Mouse (Mus musculus) 3T3-L1 (cell line): ENCODE measurements around the gene Gfi1.

Experiments used
- DNase-seq: peaks from one replicate; pipeline ENCODE4 v3.0.0-alpha.2; 2015; ENCODE audit warnings: low read depth, low spot score

The Gfi1 gene

DNA sequence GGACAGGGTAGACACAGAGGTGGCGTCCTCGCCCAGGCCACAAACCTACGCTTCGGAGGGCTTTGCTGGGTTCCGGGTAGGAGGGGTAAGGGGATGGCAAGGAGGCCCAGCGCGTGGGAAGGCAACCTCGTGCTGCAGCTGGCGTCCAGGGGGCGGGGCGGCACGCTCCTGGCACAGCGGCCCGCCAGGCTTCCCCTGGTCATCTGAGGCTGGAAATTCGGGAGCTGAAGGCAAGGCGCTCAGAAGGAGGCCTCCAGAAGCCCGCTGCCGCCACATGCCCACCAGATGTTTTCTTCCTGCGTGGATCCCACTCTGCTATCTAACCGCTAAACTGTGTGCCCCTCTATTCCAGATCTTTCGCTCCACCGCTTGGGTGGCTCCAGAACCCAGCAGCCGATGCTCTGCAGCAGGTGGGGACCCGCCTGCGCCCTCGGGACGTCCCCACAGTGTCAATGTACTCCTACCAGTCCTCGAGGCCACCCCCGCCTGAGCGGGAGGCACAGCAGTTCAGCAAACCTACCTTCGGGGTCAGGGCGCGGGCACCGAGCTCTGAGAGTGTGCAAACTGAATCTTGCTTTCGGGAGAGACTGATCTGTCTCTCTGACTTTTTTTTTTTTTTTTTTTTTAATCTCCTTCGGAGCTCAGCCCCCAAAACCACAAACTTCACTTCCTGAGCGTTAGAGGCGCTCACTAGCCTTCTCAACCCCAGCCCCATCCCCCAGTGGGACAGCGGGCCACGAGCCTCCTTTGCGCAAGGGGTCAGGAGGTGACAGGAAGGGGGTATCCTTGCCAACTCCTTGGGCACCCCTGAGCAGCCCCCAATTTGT, at the start of gene Gfi1:
TSS of gene Gfi1 (minus strand) at position 602 of the 827 bp plus-strand sequence.
- DNase-seq, result no peak

DNA sequence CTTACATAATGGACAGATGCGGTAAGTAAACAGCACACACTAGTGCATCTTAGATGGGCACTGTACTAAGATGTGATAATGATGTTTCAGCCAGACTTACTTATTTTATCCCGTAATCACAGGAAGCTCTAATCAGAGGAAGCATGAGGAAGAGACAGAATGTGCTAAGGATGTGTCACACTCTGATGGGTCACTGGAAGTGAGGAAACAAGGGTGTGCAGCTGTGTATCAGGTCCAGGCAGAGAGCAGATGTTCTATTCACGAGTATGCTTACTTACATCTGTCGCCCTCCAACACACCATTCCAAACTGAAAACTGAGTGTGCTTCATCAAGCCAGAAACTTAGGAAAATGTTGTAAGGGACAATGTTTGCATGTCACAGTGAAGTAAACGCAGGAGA, 46.2 kb upstream of the Gfi1 start:
- DNase-seq, result no peak

DNA sequence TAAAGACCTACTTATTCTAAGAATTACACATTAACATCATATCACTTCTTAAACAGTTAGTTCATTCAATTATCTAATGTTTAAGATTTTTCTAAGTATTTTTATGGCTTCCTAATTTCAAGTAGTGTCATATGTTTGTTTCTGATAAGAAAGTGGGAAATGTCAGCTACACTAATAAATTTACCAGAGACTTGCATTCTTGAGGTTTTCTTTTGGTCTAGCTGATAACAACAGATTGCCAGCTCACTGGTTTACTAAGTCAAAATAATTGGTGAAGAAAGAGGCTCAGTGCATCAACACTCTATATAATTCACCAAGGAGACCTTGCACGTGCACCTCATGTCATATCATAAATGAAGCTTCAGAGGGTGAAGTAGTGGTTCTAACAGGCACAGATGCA, 42.4 kb upstream of the Gfi1 start:
- no peak for DNase-seq

DNA sequence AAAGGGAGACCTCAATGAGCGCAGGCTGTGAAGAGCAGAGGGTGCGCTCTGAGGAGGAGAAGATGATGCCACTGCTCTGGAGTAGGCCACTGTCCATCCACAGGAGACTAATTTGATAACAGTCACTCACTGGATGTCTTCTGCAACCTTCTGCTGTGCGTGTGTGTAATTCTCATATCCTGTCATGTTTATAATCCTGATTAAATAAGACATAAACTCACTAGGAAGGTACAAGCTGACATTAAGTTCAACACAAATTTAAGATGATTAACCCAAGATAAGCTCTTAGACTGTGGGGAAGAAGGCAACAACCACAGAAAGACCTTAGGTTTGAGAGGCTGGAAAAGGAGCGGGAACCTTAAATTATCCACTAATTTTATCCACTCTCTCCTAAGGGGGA, 40.1 kb upstream of the Gfi1 start:
- no peak for DNase-seq

DNA sequence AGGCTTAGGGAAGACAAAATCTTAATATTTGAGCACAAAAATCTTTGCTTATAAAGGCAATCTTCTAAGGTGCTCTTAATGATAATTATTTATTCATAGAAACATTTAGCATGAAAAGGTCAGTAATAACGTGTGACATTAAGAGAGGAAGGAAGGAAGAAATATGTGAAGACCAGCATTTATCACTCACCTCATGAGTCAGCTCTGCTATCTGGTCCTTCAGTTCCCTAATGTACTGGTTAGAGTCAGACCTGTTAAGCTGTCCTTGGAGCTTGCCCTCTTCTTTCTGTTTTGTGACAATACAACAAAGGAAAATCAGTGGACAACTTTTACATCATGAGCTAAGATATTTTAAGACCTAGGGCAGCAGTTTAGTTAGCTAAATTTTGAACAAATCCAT, 38.6 kb upstream of the Gfi1 start:
- DNase-seq, result no peak

DNA sequence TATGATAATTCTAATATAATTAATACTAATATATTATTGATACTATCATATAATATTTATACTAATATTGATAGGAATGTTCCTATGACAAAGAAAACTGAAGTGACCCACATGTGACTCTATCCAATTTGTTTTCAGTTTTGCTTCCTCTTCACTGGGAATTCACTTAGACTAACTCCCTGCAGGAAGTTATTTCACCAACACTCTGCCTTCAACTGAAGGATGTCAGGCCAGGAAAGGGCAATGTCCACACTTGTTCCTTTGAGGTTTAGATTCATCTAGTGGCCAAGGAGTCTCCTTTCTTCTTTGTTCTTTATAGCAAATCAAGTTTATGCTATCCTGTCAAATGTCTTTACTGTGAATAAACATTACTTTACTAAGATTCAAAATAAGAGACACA, 37.8 kb upstream of the Gfi1 start:
- DNase-seq, result no peak

DNA sequence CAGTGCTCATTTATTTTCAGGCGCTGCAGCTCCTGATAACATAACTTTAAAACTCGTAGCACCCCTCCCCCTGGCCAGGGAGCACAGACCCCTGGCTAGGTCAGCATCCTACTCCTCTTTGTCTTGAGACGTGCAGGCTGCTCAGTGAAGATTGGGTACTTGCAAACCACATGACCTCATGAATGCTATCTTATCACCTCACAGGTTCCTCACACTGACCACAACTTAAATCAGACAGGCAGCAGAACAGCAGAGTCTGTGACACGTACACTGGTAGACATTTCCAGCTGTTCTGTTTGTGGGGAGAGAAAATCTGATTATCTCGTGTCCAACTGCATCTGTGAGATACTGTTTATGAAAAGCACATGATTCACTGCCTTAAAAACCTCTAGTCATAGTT, 33.3 kb upstream of the Gfi1 start:
- no peak for DNase-seq

DNA sequence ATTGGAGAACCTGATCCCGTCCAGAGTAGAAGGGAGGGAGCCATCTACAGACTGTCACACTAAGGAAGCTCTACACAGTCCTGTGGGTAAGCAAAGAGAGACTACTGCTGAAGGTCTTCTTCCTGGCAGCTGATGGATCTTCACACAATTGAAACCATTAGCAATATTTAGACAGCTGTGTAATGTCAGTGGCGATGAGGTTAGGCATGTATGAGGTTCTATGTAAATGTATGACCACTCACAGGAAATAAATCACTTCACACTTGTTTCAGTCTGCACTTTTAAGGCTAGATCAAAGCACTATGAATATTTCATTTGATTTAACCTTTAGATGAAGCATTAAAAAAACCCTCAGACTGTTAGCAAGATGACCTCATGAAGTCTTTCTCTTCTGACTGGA, 30.2 kb upstream of the Gfi1 start:
- DNase-seq, result no peak

DNA sequence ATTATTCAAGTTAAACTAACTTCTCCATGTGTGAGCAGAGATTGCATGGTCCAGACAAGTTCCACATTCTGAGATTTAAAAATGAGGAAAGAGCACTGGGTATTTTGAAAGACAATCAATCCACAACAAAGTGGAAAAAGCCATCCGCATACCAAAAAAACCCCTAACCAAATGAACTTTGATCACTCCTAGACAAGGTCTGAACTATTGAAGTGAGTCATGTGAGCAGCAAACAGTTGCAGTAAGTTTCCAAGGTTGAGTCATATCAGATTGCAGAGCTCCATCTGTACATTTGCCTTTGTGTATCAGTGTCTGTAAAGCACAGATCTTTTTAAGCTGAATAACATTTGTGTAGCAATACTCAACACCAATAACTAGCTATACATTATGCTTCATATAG, 28.9 kb upstream of the Gfi1 start:
- DNase-seq, result peak; percentile 77

DNA sequence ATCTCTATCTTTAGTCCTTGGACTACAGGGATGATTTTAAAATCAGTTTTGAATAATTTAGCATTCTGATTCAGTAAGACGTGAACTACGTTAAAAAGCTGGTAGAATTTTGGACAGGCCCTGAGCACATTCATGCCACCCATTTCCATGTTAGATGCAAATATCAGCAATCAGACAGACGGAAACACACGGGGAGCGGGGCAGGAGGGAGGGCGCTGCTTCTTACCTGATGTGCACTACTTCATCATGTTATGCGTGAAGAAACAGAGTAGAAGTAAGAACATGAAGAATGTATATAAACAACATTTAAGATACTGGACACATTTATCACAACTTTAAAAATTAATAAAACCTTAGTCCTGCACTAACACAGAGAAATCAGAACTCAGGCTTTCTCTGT, 27.8 kb upstream of the Gfi1 start:
- no peak for DNase-seq

DNA sequence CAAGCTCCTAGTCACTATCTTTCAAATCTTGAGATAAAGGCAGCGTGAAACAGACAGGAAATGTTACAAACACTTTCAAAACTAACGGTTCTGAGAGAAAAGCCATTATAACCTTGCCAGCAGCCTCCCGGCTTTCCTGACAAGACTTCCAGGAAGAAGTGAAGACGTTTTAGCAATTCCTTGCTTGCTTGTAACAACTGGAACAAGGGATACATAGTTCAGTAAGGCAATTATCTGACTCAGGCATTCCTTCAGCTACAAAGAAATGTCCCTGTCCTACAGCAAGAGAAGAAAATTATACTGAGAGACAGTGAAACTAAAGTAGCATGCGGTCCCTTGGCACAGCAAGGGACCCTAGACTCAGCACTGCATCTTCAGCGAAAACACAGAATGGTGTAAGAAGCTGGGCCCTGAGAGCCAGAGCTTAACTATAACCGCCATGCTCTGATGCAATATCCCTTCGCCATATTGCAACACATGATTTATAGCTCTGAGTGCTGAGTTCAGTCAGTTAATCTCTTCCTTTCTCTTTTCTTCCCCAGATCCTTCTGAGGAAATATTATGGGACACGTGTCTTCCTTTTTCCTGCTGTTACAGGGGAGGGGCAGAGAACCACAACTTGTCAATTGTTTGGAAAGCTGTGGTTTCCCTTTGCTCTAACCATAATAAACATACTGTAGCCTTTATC, 23.5 kb upstream of the Gfi1 start:
- peak; percentile 92 for DNase-seq

DNA sequence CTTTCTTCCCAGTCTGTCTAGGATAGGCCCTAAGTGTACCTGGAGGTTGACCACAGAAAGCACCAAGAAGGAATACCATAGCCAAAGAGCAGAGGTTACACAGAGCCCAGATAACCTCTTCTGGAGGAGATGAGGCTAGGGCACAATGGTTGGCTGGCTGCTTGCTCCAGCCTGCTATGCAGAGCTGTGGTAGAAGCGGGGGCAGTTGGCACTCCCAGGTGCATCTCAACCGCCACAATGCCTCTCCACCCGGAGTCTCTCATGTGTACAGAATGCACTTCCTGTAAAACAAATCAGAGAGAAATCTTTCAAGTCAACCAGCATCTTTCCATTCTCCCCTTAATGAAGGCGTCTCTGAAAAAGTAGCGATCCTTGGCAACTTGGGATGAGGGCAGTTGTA, 13.2 kb upstream of the Gfi1 start:
- no peak for DNase-seq

DNA sequence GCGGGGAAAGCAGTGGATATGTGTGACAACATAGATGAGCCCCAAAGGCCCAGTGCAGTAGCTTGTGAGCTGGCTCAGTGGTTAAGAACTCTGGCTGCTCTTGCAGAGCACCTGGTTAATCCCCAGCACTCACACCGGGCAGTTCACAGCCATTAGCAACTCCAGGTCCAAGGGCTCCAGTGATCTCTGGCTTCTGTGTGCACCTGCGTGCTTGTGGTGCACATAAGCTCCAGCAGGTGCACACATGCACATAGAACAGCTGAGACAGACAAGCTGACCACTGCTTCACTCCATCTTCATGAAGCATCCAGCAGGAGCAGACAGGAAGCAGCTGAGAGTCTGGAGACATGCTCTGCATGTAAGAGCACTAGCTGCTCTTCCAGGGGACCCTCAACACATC, 12.5 kb upstream of the Gfi1 start:
- no peak for DNase-seq

DNA sequence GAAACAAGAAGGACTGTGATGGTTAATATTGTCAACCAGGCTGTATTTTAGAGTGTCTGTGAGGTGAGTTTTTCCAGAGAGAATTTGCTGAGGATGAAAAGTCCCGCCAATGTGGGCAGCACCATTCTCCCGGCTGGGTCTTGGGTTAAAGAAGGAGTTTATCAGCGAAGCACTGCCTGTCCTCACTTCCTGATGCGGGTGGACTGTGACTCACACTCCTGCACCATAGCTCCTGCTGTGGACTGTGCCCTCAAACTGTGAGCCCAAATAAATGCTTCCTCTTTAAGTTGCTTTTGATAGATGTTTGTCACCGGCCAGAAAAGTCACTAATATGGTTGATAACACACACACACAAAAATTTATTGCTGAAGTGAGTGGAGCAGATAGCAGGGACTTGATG, 10.3 kb upstream of the Gfi1 start:
- DNase-seq, result no peak

DNA sequence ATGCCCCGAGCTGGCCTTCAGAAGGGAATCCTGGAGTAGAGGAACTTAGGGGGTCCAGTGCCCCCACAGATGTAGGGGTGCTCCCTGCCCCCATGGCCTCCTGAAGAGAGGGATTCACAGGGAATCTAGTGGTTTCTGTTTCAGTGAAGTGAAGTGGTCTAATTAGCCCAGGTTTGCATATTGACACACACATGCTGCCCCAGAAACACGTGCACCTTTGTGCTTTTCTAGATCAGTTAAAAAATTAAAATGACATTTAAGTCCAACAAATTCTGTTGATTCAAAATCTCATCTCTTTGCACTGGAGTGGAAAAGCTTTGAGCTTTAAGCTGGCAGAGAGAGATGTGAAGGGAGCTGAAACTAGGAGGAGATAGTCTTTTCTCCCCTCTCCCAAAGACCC, 6.0 kb upstream of the Gfi1 start:
- no peak for DNase-seq

DNA sequence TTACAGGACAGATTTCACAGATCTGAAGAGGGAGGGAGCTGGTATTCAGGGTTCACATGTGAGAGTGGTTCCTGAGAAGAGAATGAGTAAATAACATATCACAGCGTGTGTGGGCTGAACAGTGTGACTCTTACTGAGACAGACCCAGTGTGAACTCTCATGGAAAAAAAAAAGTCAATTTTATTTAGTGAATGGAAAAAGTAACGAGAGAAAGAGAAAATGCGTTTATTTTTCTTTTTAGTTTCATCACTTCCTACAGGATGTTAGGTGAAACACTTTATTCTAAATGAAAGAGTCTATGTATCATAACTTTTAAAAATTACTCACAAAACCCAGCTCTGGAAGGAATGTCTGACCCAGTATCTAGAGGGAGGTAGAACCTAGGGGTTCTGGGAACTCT, 5.6 kb upstream of the Gfi1 start:
- no peak for DNase-seq

DNA sequence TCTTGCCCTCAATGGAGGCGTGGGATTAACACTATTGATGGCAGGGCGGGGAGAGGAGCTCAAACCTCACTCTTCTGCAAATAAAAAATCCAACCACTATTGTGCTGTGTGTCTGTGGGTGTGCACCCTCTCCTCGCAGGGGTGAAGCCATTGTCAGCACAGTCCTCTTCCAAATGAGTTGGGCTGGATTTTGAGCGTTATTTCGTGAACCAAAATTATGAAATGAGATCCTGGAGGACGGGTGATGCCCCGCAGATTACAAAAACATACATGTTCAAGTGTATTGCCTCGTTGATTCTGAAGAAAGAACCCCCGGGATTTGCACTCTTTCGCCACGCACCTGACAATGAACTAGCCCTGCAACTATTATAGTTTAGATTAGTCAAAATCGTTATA, 1.2 kb upstream of the Gfi1 start:
- DNase-seq, result no peak

DNA sequence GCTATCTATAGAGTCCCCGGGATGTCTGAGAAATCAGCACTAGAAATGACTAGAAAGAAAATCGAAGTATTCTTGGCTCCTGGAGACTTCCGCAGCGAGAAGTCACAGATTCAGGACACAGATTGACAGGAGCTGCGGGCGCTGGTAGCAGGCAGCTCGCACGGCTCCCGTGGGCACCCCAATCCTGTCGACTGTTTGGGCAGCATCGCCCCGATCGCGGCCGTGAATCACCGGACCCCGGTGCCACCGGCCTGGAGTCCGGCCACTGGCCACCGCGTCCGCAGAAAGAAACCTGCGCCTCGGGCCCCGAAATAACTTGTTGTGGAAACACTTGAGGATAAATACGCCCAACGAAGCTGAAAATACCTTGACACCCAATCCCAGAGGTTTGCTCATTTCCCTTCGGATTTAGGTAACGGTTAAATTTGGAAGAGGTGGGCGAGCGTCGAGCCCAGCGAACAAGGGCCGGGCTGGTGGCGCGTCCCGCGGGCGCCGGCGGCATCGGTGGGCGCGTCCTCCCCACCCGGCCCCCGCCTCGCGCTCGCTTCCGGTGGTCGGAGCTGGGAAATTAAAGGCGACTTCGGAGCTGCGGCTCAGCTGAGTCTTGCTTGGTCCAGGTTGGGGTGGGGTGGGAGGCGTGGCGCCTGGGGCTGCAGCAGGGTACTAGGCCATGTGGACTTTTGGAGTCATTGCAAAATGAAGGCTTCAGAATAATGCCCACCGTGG, 608 bp upstream of the Gfi1 start:
- no peak for DNase-seq

DNA sequence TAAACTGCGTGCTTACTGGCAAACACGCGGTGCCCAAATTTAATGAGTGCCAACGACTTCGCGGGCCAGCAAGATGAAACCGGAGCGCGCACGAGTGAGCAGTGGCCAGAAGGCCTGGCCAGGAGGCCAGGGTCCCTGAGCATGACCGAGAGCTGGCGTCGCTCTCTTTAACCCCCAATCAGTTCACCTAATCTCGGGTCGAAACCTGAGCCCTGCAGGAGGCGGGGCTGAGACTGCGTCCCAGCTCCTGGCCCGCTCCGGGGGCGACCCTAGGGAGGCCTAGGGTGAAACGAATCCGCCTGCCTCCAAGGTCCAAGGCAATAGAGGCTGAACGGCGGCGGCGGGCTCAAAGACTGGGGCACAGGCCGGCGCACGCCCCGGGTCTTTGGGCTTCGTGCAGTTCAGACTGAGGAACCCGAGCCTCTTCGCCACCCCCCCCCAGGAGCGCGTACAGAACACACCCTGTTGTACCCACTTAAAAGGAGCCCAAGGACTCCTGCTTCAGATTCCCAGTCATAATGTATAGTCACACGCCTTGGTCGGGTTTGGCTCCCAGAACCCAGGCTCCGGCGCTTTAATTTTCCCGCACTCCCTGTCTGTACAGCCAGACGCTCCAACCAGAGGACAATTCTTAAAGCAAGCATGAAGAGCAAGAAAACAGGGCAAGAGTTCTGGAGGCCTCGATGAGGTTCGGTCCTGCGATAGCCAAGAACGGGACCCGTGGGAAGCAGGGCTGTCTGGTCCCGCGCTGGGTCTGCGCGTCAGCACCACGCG, 988 bp downstream of the Gfi1 start:
- no peak for DNase-seq

DNA sequence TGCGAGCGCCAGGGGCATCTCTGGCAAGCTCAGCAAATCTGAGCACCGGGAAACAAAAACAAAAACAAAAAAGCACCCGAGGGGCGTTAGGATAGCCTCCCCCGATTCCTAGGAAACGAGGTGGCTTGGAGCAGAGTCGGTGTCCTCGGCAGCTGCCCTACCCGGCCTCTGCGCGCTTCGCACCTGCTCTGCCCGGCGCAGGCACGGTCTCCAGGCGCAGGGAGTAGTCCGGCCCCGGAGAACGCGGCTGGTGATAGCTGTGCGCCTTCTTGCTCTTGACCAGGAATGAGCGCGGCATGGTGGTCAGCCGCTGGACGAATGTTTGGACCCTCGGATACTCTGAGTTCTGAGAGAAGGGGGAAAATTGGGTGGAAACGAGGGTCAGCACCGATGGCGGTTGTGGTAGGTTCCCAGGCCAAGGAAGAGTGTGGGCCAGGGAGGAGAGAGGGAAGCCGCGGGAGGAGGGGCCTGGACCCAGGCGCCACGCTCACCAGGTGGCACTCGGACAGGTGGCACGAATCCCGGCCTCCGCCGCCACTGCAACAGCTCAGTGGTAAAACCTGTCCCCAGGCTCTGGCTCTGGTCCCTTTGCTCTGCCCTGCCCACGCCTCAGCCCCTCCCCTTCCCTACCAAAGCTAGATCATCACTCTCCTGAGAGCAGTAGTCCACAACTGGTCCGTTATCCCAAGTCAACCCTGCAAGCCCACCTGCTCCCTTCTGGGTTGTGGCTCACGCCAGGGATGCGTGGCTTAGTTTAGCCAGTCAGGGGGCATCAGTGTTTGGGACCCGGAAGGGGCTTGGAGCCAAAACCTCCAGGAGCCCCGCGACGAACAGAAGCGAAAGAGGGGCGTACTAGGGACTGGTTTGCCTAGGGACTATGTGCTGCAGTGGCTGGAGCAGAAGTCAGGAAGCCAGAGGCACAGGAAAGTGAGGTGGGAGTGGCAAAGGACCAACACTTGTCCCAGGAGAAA, 2.0 kb downstream of the Gfi1 start:
- DNase-seq, result no peak
